Mouse (Mus musculus): Measurements from ENCODE around the gene Agtrap. TPM values are rescaled to one million over a fixed set of nuclear protein-coding genes. Genes with fewer than 3 reads are reported as not detected.
A peak's percentile ranks its signal among the peaks of the same experiment; 100 is the strongest.
"Not testable (repeated sequence)": the region's sequence is repeated elsewhere in the genome, so short reads cannot be mapped to it uniquely, and the experiment has no call there.

The Agtrap gene
- total RNA-seq (2017): 23.6 and 31.2 TPM in 2 replicates

DNA sequence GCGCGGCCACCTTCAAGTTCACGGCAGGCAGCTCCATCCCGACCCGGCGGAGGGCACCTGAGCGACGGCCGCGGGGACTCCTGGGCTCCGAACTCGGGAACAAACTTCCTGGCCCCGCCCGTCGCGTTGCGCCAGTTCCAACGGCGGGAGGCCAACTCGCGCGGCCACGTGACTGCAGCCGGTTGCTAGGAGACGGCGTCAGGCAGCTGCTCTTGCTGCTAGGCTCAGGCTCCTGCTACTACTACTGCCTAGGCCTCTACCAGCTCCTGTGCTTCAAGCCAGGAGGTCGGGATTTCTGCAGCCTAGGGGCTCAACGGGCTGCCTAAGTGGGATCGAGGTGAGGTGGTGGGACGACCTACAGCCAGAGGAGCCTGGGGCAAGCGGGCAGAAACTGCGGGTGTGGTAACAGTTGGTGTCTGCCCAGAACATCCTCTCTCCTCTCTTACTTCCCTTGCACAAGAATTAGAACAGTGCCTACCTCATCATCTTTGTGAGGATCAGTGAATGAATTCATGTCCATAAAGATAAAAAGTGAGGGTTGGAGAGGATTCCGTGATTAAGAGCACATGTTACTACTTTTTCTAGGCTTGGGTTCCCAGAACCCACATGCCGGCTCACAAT, at the start of gene Agtrap:
Agtrap (minus strand) TSS at position 125 of the 621 bp plus-strand sequence.
- ATAC-seq (replicated peaks; ENCODE audit: low read depth, poor library complexity, severe bottlenecking): peak; percentile 81

DNA sequence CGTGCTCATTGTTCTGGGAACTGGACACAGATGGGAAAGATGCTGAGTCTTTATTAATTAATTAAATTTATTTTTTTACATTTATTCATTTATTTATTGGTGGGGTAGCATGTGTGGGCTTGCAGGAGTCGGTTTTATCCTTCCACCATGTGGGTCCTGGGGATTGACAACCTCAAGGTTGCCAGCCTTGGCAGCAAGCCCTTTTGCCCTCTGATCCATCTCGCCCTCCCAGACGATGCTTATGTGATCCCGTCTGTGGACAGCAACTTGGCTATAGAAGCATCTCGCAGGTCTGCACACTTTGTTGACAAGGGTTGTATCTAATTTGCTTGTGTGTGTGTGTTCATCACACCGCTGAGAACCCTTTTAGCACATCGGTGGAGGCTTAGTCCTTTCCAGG, 49.7 kb upstream of the Agtrap start:
- no peak for ATAC-seq (replicated peaks; ENCODE audit: low read depth, poor library complexity, severe bottlenecking)

DNA sequence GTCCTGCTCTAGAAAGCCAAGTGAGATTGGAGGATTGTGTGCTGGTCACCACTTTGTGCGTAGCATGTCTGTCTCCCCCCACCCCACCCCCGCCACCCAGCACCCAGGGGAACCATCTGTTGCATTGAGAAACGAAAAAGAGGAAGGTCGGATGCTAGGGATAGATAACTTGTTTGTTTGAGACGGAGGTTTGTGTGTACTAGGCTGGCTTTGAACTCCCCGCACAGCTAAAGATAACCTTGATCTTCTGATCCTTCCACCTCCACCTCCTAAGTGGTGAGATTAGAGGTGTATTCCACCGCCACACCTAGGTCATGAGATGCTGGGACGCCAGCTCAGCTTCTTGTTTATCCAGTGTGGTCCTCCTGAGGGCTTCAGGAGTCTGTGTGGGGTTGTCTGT, 47.2 kb upstream of the Agtrap start:
- no peak for ATAC-seq (replicated peaks; ENCODE audit: low read depth, poor library complexity, severe bottlenecking)

DNA sequence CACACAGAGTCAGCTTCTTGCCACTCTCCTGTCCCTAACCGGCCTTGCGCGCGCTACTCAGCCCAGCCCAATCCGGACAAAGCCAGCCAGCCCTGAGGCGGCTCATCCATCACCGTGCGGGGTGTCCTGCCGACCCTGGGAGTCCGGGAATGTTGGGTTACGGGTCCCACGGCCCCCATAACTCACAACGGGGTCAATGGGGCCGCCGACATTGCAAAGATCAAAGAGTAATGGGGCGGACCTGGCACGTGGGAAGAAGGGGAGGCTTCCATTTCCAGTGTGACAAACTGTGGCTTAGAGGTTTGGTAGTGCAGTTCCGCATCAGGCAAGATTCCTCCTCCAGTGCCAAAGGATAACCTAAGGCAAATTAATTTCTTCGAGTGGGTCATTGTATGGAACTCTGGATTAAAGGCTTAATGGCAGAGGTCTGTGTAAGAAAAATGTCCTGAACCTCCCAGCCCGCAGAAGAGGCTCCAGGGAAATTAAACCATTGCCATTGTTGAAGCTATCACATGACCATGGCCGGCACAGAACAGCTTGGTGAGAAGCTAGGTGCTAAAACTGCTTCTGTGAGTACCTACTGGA, 43.8 kb upstream of the Agtrap start:
- ATAC-seq (replicated peaks; ENCODE audit: low read depth, poor library complexity, severe bottlenecking): peak; percentile 55

DNA sequence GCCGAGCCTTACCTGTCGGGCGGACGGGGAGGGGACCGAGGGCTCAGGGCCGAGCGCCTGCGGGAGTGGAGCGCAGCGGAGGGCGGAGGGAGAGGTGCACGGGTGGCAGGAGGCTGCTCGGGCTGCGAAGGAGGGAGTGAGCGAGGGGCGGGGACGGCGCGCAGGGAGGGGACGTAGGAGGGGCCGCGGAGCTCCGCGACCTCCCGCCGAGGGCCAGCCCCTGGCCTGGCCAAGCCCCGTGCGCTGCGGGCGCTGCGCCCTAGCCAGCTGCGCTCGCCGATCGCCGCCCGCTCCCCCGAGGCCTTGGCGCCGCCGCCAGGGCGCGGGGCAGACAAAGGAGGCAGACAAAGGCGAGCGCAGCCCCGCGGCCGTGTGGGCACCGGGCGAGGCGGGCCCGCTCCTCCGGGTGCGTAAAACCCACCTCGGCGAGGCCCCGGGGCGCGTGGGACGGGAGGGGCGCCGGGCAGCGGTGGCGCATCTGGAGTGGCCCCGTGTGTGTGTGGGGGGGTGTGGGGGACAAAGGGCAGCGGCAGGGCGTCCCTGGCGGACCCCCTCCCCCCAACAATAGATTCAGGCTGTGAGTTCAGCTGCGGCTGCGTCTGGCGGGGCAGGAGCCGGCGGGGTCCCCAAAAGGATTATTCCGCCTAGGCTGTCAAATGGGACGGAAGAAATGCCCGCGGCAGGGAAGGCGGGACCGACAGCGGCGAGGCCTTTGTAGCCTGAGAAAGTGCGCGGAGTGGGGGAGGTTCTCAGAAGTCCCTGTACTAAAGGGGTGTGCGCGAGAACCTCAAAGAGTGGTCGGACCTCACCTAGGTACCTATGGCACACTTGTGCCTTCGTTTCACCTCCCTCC, 43.0 kb upstream of the Agtrap start, which contains the start of gene Draxin:
Draxin (minus strand) TSS at position 138 of the 853 bp plus-strand sequence.
- peak; percentile 69 for ATAC-seq (replicated peaks; ENCODE audit: low read depth, poor library complexity, severe bottlenecking)

DNA sequence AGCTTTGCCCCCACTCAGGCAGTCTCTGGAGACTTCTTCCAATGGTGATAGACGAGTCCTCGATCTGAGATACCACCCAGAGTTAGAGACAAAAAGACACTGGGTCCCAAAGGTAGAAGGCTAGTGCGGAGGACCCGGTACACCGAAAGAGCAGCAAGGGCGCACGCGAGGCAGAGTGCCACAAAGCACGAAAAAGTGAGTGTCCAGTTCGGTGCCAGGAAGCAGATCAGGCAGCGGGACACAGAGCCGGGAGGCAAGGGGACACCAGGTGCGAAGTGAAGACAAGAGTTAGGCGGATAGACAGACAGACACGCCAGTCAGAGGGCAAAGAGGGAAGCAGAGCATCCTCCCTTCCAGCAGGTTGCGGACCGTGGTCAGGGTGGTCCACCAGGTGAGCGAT, 42.3 kb upstream of the Agtrap start, which contains the start of gene Mad2l2:
Mad2l2 (plus strand) TSS at position 252 of the 400 bp plus-strand sequence.
- ATAC-seq (replicated peaks; ENCODE audit: low read depth, poor library complexity, severe bottlenecking): no peak

DNA sequence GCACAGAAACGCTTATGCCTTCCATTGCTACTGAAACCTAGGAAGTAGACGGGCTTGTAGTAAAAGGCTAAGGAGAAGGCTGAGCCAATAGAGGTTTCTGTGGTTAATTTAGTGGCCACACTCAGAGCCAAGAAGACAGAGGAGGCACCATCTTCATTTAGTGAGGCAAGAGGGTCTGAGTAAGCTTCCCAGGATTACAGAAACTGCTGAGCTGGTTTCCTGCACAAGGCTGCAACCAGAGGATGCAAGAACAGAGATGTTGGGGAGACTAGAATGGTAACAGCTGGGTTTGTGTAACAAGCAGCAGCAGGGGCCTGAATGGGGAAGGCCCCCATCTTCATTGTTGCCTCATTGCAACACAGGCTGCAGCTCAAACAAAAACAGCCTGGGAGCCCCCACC, 40.8 kb upstream of the Agtrap start:
- peak; percentile 29 for ATAC-seq (replicated peaks; ENCODE audit: low read depth, poor library complexity, severe bottlenecking)

DNA sequence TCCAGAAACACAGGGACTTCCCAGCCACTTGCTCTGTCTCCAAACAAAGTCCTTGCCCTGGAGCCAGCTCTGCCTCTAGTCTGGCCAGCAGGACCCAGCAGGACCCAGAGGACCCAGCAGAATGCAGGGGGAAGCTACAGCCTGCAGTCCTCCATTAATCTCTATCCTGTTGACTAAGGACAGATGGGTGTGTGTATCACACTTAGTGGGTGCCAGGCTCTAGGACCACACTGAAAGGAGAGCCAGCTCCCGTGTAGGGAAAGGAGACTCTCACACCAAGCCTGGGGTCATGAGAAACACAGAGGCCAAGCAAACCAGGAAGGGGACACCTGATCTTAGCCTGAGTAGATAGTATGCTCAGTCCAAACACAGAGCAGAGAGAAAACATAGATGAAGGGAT, 40.4 kb upstream of the Agtrap start:
- no peak for ATAC-seq (replicated peaks; ENCODE audit: low read depth, poor library complexity, severe bottlenecking)

DNA sequence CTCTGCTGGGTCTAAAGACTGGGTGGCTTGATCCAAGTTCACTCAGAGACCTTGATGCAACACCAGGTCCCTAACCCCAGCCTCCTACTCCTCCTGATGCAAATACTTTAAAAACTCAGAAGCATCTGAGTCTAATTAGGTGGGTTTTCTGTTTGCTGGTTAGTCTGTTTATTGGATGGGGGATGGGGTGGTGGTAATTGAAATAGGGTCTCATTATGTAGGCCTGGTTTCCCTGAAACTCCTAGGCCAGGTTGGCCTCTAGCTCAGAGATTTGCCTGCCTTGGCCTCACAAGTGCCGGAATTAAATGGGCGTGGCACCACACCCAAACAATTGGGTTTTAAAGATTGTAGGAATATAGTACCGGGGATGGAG, 34.8 kb upstream of the Agtrap start:
- ATAC-seq (replicated peaks; ENCODE audit: low read depth, poor library complexity, severe bottlenecking): no peak

DNA sequence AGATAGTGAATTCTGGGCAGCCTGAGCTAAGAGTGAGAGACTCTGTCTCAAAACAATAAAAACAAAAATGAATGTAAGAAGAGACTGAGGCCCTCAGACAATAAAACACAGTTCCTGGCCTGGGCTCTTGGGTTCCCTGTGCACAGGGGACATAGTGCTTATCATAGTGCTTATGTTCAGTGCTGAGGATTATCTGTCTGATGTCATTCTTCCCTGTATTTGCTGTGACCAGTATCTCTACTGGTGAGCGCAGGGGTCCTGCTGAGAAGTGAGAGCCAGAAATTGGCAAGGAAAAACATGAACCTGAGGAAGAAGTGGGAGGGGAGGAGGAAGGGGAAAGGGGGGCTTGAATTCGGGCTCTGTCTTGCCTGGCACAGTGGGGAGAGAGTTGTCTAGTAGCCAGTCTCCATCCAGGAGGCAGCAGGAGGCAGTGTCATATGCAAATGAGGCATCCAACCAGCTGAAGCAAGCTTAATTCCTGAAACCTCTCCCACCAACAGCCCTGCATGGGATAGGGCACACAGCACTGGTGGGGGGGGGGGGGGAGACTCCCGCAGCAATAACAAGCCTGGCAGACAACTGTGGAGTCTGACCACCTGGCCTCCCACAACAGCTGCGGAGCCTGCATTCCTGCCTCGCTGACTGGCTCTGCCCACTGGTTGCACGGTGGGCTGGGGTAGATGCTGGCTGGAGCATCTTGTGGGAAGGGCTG, 34.3 kb upstream of the Agtrap start:
- ATAC-seq (replicated peaks; ENCODE audit: low read depth, poor library complexity, severe bottlenecking): no peak

DNA sequence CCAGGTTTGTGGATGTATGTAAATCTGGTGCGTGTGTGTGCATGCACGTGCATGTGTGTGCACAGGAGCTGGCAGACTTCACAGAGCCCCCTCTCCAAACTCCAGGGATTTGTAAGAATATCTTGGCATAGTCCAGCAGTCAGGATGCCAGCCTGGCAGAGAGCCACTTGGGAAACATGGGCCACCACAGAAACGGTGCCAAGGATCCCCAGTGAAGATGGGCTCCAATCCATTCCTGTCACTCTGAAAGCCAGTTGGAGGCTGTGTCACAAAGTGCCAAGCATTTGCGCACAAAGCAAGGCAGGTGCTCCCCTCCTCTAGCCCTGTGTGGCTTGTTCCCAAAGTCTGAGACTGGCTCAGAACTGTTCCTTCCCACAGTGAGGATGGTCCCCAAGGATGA, 33.5 kb upstream of the Agtrap start:
- no peak for ATAC-seq (replicated peaks; ENCODE audit: low read depth, poor library complexity, severe bottlenecking)

DNA sequence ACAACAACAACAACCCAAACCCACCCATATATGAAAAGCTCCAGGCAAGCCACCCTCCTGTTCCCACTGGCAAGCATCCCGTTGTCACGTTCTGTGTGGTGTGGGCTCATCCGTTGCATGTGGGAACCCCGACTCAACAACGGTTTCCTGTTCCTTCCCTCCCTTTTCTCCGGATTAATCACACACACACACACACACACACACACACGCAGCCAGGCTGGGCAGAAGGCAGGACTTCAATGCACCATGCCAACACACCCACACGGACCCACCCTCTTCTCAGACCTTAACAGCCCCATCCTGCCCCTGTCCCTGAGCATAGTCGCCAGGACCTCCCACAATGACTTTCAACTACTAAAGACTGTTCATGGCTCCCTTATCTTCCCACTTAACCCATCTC, 32.7 kb upstream of the Agtrap start:
- ATAC-seq (replicated peaks; ENCODE audit: low read depth, poor library complexity, severe bottlenecking): peak; percentile 59

DNA sequence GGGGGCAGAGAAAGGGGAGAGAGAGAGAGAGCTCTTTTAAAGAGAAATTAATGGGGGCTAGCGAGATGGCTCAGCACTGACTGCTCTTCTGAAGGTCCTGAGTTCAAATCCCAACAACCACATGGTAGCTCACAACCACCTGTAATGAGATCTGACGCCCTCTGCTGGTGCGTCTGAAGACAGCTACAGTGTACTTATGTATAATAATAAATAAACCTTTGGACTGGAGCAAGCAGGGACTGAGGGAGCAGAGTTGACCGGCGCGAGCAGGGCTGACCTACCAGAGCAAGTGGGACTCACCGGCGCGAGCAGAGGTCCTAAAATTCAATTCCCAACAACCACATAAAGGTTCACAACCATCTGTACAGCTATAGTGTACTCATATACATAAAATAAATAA, 31.7 kb upstream of the Agtrap start:
- not testable (repeated sequence) for ATAC-seq (replicated peaks; ENCODE audit: low read depth, poor library complexity, severe bottlenecking)

DNA sequence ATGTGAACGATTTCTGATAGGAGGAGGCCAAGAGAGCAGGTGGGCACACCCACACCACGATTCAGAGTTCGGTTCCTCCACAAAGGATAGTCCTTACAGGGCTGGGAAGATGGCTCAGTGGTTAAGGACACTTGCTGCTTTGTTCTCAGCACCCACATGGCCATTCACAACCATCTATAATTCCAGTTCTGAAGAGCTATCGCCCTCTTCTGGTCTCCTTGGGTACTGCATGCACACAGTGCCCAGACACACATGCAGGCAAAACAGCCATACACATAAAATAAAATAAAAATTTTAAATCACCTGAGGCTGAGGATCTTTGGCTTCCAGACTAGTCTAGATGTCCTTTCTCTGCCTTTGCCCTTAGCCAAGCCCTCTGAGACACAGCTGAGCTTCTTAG, 29.6 kb upstream of the Agtrap start:
- ATAC-seq (replicated peaks; ENCODE audit: low read depth, poor library complexity, severe bottlenecking): no peak

DNA sequence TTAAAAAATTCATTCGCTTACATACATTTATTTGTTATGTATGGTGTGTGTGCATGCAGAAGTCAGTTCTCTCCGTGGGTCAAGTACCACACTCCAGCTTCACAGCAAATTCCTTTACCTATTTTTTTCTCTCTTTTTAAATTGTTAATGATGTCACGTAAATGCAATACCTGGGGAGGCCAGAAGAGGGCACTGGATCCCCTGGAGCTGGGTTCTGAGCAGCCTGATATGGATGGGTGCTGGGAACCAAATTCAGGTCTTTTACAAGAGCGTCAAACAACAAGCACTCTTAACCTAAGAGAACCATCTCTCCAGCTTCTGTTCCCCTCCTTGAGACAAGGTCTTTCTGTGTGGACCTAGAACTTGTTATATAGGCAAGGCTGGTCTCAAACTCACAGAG, 28.8 kb upstream of the Agtrap start:
- ATAC-seq (replicated peaks; ENCODE audit: low read depth, poor library complexity, severe bottlenecking): no peak

DNA sequence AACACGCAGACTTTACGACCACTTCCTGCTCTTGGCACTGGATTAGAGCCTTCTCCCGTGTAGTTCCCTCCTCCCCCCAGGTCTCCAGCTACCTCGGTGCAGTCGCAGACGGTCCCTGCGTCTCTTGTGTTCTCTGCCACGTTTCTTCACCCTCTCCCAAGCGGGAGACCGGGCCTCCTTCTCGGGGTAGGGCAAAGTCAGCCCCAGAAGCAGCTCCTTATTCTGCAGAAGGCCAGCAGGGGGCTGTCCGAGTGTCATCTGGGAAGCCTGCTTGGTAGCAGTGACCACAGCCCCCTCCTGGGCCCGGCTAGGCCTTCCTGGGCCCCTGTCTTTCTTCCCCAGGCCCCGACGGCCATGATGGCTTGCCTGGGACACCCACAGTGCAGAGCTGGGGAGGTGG, 27.6 kb upstream of the Agtrap start:
- peak; percentile 68 for ATAC-seq (replicated peaks; ENCODE audit: low read depth, poor library complexity, severe bottlenecking)

DNA sequence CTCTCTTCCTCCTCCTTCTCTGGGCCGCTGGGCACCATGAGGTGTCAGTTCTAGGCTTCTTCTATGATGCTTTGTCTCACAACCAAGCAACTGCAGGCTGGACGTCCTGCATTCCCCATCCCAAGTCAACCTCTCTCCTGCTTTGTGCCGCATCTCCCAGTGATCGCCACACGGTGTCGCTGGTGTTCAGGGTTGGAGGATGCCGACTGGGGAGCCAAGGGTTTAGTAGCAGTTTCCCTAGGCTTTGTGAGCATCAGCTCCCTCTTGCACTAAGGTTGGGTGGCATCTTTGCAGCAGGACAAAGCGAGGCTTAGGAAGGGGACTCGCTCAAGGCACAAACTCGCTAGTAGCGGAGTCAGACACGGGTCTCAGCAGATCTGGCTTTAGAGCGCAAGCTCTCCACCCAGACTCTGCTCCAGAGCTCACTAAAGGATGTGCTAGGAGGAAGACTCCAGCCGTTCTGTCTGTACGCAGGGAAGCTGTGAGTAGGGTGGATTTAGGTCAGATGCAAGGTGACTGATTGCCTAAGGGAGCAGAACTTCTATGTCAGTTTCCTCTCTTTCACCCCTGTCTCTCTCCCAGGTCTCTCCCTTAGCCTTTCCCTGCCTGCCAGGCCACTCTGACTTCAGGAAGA, 27.0 kb upstream of the Agtrap start:
- peak; percentile 93 for ATAC-seq (replicated peaks; ENCODE audit: low read depth, poor library complexity, severe bottlenecking)

DNA sequence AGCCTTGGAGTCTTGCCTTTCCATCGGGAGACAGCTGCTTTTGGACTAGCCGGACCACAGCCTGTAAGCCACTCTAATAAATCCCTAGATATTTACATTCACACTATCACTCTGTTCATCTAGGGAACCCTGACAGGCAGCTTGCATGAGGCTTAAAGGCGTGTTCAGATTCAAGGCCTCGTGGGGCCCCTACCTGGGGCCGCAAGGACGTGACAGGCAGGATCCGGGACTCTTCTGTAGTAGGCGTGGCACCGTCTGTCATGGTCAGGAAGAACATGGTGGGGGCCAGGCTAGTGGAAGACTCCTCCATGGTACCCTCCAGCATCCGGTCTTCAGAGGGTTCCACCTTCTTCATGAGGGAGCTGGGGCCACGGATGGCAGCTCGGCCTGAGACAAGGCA, 24.7 kb upstream of the Agtrap start:
- no peak for ATAC-seq (replicated peaks; ENCODE audit: low read depth, poor library complexity, severe bottlenecking)

DNA sequence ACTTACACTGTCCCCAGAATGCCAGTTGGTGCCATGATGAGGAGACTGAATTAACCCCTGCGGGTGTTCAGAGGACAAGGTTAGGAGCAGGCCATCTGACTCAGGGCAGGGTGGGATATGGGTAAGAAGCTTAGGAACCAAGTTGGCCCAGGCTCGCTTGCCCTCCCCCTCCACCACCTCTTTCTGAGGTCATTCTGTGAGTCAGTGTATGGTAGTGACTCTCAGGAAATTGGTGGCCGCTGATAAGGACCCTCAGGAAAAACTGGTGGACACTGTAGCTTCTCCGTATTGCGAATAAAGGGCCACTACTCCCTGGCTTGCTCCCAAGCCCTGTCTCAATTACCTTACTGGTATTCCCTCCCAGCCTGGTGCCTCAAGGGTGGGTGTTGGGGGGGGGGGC, 21.4 kb upstream of the Agtrap start:
- peak; percentile 74 for ATAC-seq (replicated peaks; ENCODE audit: low read depth, poor library complexity, severe bottlenecking)

DNA sequence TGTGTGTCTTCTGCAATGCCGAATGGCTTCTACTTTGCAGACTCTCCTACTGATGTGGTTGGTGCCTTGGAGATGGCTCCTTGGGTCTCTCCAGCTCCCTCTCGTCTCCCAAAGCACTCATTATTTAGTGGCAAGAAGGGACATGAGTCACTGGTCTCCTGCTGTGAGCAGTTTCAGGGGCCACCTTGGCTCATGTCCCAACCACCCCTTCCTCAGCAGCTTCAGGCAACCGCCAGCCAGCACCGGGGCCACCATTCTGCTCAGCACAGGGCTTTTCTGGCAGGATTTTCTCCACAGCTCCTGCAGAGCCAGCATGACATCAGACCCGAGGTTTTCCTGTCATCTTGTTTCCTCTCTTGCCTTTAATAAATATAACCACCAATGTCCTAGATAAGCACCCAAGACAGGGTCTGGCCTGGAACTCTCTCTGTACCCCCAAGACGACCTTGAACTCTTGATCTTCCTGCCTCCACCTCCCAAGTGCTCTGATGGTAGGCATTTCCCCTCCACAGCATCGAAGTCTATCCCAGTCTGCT, 20.8 kb upstream of the Agtrap start:
- ATAC-seq (replicated peaks; ENCODE audit: low read depth, poor library complexity, severe bottlenecking): peak; percentile 58

All from common myeloid progenitor, adult 5-6 weeks (primary cell).